Mouse (Mus musculus) cerebellum, adult 2 months (tissue): ENCODE data around the gene Malrd1.

Experiments used
- CTCF ChIP-seq: fragments of 200-500 bp; IDR thresholded peaks from 2 replicates; pipeline ENCODE4 v1.5.1; 2011; ENCODE audit warnings: low read depth, mild to moderate bottlenecking, control low read depth, low read length, moderate library complexity, borderline replicate concordance; ENCODE audit not compliant: insufficient read depth
- POLR2A ChIP-seq: fragments of 200-500 bp; IDR thresholded peaks from 2 replicates; pipeline ENCODE4 v1.6.1; 2011; ENCODE audit warnings: low read length, control low read depth, borderline replicate concordance; ENCODE audit not compliant: insufficient read depth

DNA sequence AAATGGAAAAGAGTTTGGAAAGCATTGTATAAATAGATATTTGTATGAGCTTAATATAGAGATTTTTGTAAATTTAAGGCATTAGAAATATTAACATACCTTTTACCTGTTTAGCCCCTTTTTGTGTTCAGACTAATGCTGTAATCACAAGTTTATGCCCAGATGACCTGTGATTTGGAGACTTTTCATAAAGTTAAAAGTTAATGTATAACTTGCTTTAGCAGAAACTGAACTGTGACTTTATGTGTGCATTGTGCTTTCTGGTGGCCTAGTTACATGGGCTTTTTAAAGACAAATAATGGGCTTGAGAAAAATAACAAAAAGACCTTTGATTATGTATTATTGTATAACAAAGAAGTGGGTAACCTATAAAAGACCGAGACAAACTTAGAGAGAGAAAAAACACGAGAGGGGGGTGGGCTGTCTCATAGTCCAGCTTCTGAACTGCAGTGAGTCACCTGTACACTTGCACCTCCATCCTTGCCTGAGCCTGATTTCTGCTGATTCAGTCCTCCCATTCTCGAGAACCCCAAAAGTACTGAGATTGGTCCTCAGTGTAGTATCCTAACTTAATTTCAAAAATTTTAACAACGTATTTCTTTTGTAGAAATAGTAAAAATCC, 87.2 kb downstream of the Malrd1 start:
- TF ChIP-seq CTCF: no peak
- no peak for TF ChIP-seq POLR2A
